Mouse (Mus musculus): ENCODE results near the gene Higd2a.

Higd2a gene

GRCm38 (mm10) chr13:54621155-54621932 is 31.3 kb downstream of the Higd2a start, which contains the start of gene Faf2:
Faf2 (plus strand) TSS chr13:54621784.
- DNase-seq (ENCODE audit: low spot score in 2 of 2): peak; percentile 100

GRCm38 (mm10) chr13:54621960-54622521 is 32.0 kb downstream of the Higd2a start:
- DNase-seq (ENCODE audit: low spot score in 2 of 2): no peak

GRCm38 (mm10) chr13:54629128-54629527 is 39.1 kb downstream of the Higd2a start:
- no peak for DNase-seq (ENCODE audit: low spot score in 2 of 2)

- DNase-seq (ENCODE audit: low spot score in 2 of 2): no peak
Observed at GRCm38 (mm10) chr13:54632731-54633277, 42.8 kb downstream of the Higd2a start.

GRCm38 (mm10) chr13:54635011-54635410 is 45.0 kb downstream of the Higd2a start:
- no peak for DNase-seq (ENCODE audit: low spot score in 2 of 2)
